Mouse (Mus musculus) brain, embryonic 14.5 days (tissue): Measurements from ENCODE around the gene Zwint.

Source experiments
- CTCF ChIP-seq: fragments of 200-500 bp; IDR thresholded peaks from 2 replicates; pipeline ENCODE4 v1.5.1; 2012; ENCODE audit warnings: inconsistent platforms, mild to moderate bottlenecking, moderate library complexity, borderline replicate concordance; ENCODE audit not compliant: insufficient read depth, insufficient read length; ENCODE audit errors: extremely low read depth
- POLR2A ChIP-seq: fragments of 200-500 bp; IDR thresholded peaks from 2 replicates; pipeline ENCODE4 v1.6.1; 2012; ENCODE audit warnings: mild to moderate bottlenecking, inconsistent platforms, borderline replicate concordance; ENCODE audit not compliant: poor library complexity, insufficient read depth, insufficient read length, severe bottlenecking; ENCODE audit errors: extremely low read depth

GRCm38 (mm10) chr10:72613125-72613915 lies 41.3 kb upstream of the Zwint start:
- TF ChIP-seq CTCF, result no peak
- no peak for TF ChIP-seq POLR2A
